Mouse (Mus musculus): Measurements from ENCODE around the gene Foxd3.

DNA sequence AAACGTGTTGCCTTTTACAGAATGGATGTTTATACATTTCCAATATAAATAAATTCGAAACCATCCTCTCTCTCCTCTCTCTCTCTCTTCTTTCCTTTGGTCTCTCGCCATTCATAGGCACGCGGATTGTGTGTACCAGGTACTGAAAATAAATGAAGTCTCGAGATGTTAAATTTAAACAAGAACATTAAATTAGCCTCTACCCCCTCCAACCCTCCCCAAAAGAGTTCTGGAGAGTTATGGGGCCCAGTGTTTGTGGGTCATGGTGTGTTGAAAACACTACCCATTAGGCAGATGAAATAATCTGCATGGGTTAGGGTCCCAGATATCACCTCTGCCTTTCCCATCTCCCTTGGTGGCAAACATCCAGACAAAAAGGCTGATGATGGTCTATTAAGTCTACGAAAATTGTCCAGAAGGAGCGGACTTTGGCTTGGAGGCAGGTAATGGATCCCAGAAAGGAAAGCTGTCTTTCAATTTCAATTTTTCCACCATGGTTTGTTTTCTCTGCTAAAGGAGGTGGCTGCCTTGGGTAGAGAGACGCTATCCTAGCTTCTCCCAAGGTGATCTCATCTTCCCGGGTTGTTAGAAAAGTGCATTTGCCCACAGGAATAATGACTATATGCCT lies 4.2 kb upstream of the Foxd3 start:
- no peak for TF ChIP-seq CTCF (IDR thresholded peaks at IDR 0.05; ENCODE audit: low read depth)
- no peak for TF ChIP-seq EP300 (IDR thresholded peaks at IDR 0.05; ENCODE audit: low read depth)

Data from liver, postnatal 0 days (tissue).